Mouse (Mus musculus) stomach, postnatal 0 days (tissue): ENCODE measurements around the gene Agmo.

Experiments used
- CTCF ChIP-seq: IDR thresholded peaks from 2 replicates; pipeline ENCODE4 v1.5.1; 2016; ENCODE audit warnings: antibody characterized with exemption, low read depth, mild to moderate bottlenecking, moderate library complexity
- EP300 ChIP-seq: optimal IDR thresholded peaks from 2 replicates; pipeline ENCODE3; 2016; ENCODE audit warnings: antibody characterized with exemption

DNA sequence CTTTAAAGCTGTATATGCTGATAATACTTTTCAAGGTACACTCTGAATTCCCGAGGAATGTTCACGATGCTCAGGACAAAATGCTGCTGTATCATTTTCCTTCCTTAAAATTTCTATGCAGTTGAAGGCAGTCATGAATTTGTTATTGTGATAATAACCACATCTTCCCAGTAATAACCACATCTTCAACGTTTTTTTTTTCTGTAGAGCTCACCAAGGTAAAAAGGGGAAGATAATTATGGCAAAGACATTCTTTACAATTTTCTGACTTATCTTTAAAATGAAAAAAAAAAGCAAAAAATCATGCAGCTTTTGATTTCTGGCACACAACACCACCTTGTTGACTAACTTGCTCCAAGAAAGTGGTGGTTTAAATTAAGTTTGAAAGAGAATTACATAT lies 283.2 kb downstream of the Agmo start:
- TF ChIP-seq EP300, result no peak
- no peak for TF ChIP-seq CTCF
